In the genomic region with DNA sequence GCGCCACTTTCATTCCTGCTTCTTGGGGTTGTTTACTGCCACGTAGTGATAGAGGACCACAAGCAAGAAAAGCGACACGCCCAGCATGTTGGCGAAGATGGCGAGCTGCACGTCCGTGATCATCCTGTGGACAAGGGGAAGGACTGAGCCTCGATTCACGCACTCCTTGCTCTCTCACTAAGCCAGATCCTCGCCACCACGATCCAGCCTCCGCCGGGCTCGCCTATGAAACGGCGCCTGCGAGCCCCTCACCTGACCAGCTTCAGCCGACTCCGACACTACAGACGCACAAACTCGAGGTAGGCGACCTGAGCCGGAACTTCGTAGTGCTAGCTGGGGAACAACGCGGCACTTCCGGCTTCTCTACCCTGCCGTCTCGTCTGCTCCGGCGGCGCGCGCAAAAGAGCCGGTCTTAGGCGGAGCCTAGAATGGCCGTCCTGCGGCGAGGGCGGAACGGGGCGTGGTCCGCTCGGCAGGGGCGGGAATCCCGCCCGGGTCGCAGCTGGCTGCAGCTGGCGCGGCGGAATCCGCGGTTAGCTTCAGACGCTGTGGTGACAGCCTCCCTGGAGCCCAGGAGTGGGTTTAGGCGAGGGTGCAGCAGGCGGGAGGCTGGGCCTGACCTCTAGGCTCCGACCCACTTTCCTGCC, we compare ENCODE assay signal across 8 mouse cellular contexts. TPM values are rescaled to one million over a fixed set of nuclear protein-coding genes. Genes with fewer than 3 reads are reported as not detected.
DNase-seq lines count a peak whose midpoint lies in the region; ATAC-seq and TF ChIP-seq lines count a peak whose summit lies in the region.

A gene (minus strand): TSS at position 376 of the 647 bp plus-strand sequence.

- no peak for TF ChIP-seq CTCF in Patski (IDR thresholded peaks at IDR 0.05)

- H3K4me1 ChIP-seq in hindbrain, embryonic 14.5 days (replicated peaks; ENCODE audit: control insufficient read depth, insufficient read depth, low read length) = peaks cover 24% of the 10 kb centered on the region

- WGBS in hindbrain, embryonic 14.5 days = under 1% methylated on average over 58 of the region's 58 CpGs

- CTCF ChIA-PET in Patski (lab: Charles Lee) = interaction anchor here (0.6 kb wide), 1 partner anchor 79 kb away, joined by 3 read pairs; no protein-coding TSS in a partner anchor

- H3K9me3 ChIP-seq in hindbrain, embryonic 14.5 days (ENCODE audit: control insufficient read depth, low read length) = no peaks in the 10 kb centered on the region

- H3K27ac ChIP-seq in hindbrain, embryonic 14.5 days = peak within 1 kb of the TSS; percentile 77

- in situ Hi-C loops in Patski (cut with MboI; ENCODE audit: low pct_unique_long_range_greater_than_20kb) = no loop called here

- H3K27me3 ChIP-seq in Patski = no peaks in the 10 kb centered on the region
- H3K27me3 ChIP-seq in hindbrain, embryonic 14.5 days (ENCODE audit: control insufficient read depth, insufficient read depth, low read length) = no peaks in the 10 kb centered on the region

- peak within 1 kb of the TSS; percentile 75 for H3K9ac ChIP-seq in hindbrain, embryonic 14.5 days

- peaks cover 37% of the 10 kb centered on the region for H3K36me3 ChIP-seq in hindbrain, embryonic 14.5 days (replicated peaks; ENCODE audit: control insufficient read depth, insufficient read depth)

- POLR2A ChIA-PET in Patski (lab: Charles Lee) = interaction anchor here (1.9 to 11.3 kb wide), 2 partner anchors 10 to 16 kb away, joined by 6 to 91 read pairs; a partner anchor contains a TSS

- peak within 1 kb of the TSS; percentile 97 for H3K4me2 ChIP-seq in hindbrain, embryonic 14.5 days (replicated peaks)

- ATAC-seq in Patski = peak; percentile 85
- ATAC-seq in hindbrain, embryonic 14.5 days (ENCODE audit: low FRiP score) = peak; percentile 95

- peak within 1 kb of the TSS; percentile 72 for H3K4me3 ChIP-seq in hindbrain, embryonic 14.5 days (replicated peaks; ENCODE audit: low read length)

- DNase-seq in Patski (ENCODE audit: low read depth, low spot score) = peak; percentile 83
- peak; percentile 93 to 94 for DNase-seq in cerebellum, postnatal 14 days
- DNase-seq in frontal cortex, postnatal 25 days (ENCODE audit: low spot score in 2 of 2) = peak; percentile 84 to 91
- peak; percentile 95 for DNase-seq in hindbrain, embryonic 14.5 days (ENCODE audit: low spot score)
- peak; percentile 95 for DNase-seq in layer of hippocampus, postnatal 36 days
- DNase-seq in lung, postnatal 36 days = peak; percentile 98
- DNase-seq in retina, postnatal 1 day = peak; percentile 97
- DNase-seq in urinary bladder, adult 18-20 months (ENCODE audit: low spot score in 2 of 2) = peak; percentile 95 to 96

RNA-seq across cellular contexts. Expression of the gene that starts here (rescaled TPM):
- 262 TPM for polyA plus RNA-seq in Patski (2021)
- 228 and 259 TPM in 2 replicates for polyA plus RNA-seq in hindbrain, embryonic 14.5 days (2014; fragmentation: Nextera tagmentation; extraction: Ambion mirVana)
- total RNA-seq in layer of hippocampus, postnatal 36 days (2021) = 10 to 100 TPM; 97.4 to 99.4 TPM

Comparison
In these comparisons a context has a peak if more than half of its experiments do, and no peak if none do; other contexts are left out.
1. Peak in every context shown above with its lines: DNase-seq, ATAC-seq, H3K4me3 ChIP-seq and H3K27ac ChIP-seq.